Comparison of ENCODE assay signal across 11 mouse cellular contexts in genomic region chr8:71667256-71667655, GRCm38 (mm10). TPM values are rescaled to one million over a fixed set of nuclear protein-coding genes. Genes with fewer than 3 reads are reported as not detected.
A peak's percentile ranks its signal among the peaks of the same experiment; 100 is the strongest.
DNase-seq lines count a peak whose midpoint lies in the region; ATAC-seq lines count a peak whose summit lies in the region.
"Had no signal": no experiment of that assay in that cellular context is flagged by ENCODE, and none has a peak within 500 bp of the region (broad histone marks: within the 10 kb centered on the region; RNA-seq: fewer than 3 reads in every experiment).

No protein-coding gene starts in this region.

- H3K4me2 ChIP-seq in kidney, embryonic 16.5 days (replicated peaks; ENCODE audit: low read depth, low read length) = no peak overlapping the region
- H3K4me2 ChIP-seq in forebrain, embryonic 13.5 days = peak overlapping the region; percentile 32
- H3K4me2 ChIP-seq in hindbrain, embryonic 15.5 days = peak overlapping the region; percentile 31
- H3K4me2 ChIP-seq in neural tube, embryonic 12.5 days (replicated peaks) = peak overlapping the region; percentile 48

- 0 out of 2 replicates have a peak overlapping the region, but pooled peaks have one; percentile 29 for H3K27ac ChIP-seq in kidney, embryonic 16.5 days (ENCODE audit: low read length)
- peak overlapping the region; percentile 63 for H3K27ac ChIP-seq in forebrain, embryonic 13.5 days
- H3K27ac ChIP-seq in hindbrain, embryonic 15.5 days (replicated peaks) = peak overlapping the region; percentile 70
- H3K27ac ChIP-seq in neural tube, embryonic 12.5 days = no peak overlapping the region
- H3K27ac ChIP-seq: liver, embryonic 13.5 days had no signal

- peak overlapping the region; percentile 51; the same call in 1 of the 2 replicates for H3K9ac ChIP-seq in kidney, embryonic 16.5 days (replicated peaks; ENCODE audit: low read length)
- H3K9ac ChIP-seq in forebrain, embryonic 13.5 days = peak overlapping the region; percentile 37
- 0 out of 2 replicates have a peak overlapping the region, but pooled peaks have one; percentile 2 for H3K9ac ChIP-seq in hindbrain, embryonic 15.5 days
- peak overlapping the region; percentile 45 for H3K9ac ChIP-seq in neural tube, embryonic 12.5 days
- H3K9ac ChIP-seq: liver, embryonic 13.5 days had no signal

- H3K36me3 ChIP-seq in kidney, embryonic 16.5 days (ENCODE audit: insufficient read depth, low read length) = no peaks in the 10 kb centered on the region
- peaks cover 8% of the 10 kb centered on the region for H3K36me3 ChIP-seq in forebrain, embryonic 13.5 days (ENCODE audit: poor library complexity, severe bottlenecking)
- peaks cover 22% of the 10 kb centered on the region for H3K36me3 ChIP-seq in hindbrain, embryonic 15.5 days
- H3K36me3 ChIP-seq in neural tube, embryonic 12.5 days = peaks cover 6% of the 10 kb centered on the region; the same call in 1 of the 2 replicates
- H3K36me3 ChIP-seq: liver, embryonic 13.5 days had no signal

- H3K4me1 ChIP-seq in kidney, embryonic 16.5 days (ENCODE audit: insufficient read depth, low read length) = peaks cover 44% of the 10 kb centered on the region
- H3K4me1 ChIP-seq in forebrain, embryonic 13.5 days = peaks cover 60% of the 10 kb centered on the region
- peaks cover 50% of the 10 kb centered on the region for H3K4me1 ChIP-seq in hindbrain, embryonic 15.5 days (replicated peaks)
- peaks cover 47% of the 10 kb centered on the region for H3K4me1 ChIP-seq in neural tube, embryonic 12.5 days

- H3K27me3 ChIP-seq in kidney, embryonic 16.5 days (ENCODE audit: insufficient read depth, low read length) = peaks cover 31% of the 10 kb centered on the region
- peaks cover 36% of the 10 kb centered on the region for H3K27me3 ChIP-seq in forebrain, embryonic 13.5 days
- no peaks in the 10 kb centered on the region for H3K27me3 ChIP-seq in hindbrain, embryonic 15.5 days
- H3K27me3 ChIP-seq in neural tube, embryonic 12.5 days (replicated peaks) = peaks cover 28% of the 10 kb centered on the region

- no peak overlapping the region for H3K4me3 ChIP-seq in kidney, embryonic 16.5 days (ENCODE audit: low read length)
- H3K4me3 ChIP-seq in forebrain, embryonic 13.5 days = no peak overlapping the region
- H3K4me3 ChIP-seq in hindbrain, embryonic 15.5 days = no peak overlapping the region
- no peak overlapping the region for H3K4me3 ChIP-seq in neural tube, embryonic 12.5 days
- H3K4me3 ChIP-seq: liver, embryonic 13.5 days had no signal

- no peak for DNase-seq in kidney, adult 8-10 months
- no peak for DNase-seq in lung, postnatal 4 days
- DNase-seq in embryo, embryonic 10 days (ENCODE audit: low spot score) = no peak
- DNase-seq: gastrocnemius, postnatal 10 days; liver, embryonic 13.5 days; thymus, postnatal 14 days had no signal

- H3K9me3 ChIP-seq in kidney, embryonic 16.5 days (ENCODE audit: low read length) = no peaks in the 10 kb centered on the region
- H3K9me3 ChIP-seq in forebrain, embryonic 13.5 days (replicated peaks) = no peaks in the 10 kb centered on the region
- H3K9me3 ChIP-seq in hindbrain, embryonic 15.5 days = no peaks in the 10 kb centered on the region
- H3K9me3 ChIP-seq in neural tube, embryonic 12.5 days = no peaks in the 10 kb centered on the region
- H3K9me3 ChIP-seq: liver, embryonic 13.5 days had no signal

- WGBS in kidney, embryonic 16.5 days = 52% methylated on average over 5 of the region's 5 CpGs
- 47% methylated on average over 5 of the region's 5 CpGs for WGBS in forebrain, embryonic 13.5 days
- WGBS in hindbrain, embryonic 15.5 days = 35% methylated on average over 5 of the region's 5 CpGs
- 43% methylated on average over 5 of the region's 5 CpGs for whole genome bisulfite sequencing in neural tube, embryonic 12.5 days

- ATAC-seq in kidney, embryonic 16.5 days (ENCODE audit: low FRiP score, low TSS enrichment) = no peak
- no peak for ATAC-seq in forebrain, embryonic 13.5 days
- no peak for ATAC-seq in hindbrain, embryonic 15.5 days (ENCODE audit: low FRiP score, low read depth)
- ATAC-seq in neural tube, embryonic 12.5 days (ENCODE audit: low FRiP score, low read depth) = no peak
- ATAC-seq: intestine, embryonic 16.5 days had no signal

RNA-seq across cellular contexts. Expression of gene Unc13a, which starts 4.3 kb away (rescaled TPM):
- polyA plus RNA-seq in kidney, embryonic 16.5 days (2015; fragmentation: Nextera tagmentation; extraction: Ambion mirVana) = 0.55 and 0.94 TPM in 2 replicates
- 13.0 and 15.8 TPM in 2 replicates for polyA plus RNA-seq in forebrain, embryonic 13.5 days (2015; fragmentation: Nextera tagmentation; extraction: Ambion mirVana)
- polyA plus RNA-seq in hindbrain, embryonic 15.5 days (2015; fragmentation: Nextera tagmentation; extraction: Ambion mirVana) = 20.8 and 24.7 TPM in 2 replicates
- 16.3 and 16.7 TPM in 2 replicates for polyA plus RNA-seq in neural tube, embryonic 12.5 days (2016; fragmentation: Nextera tagmentation; extraction: Ambion mirVana)

RNA-seq across cellular contexts. Expression of gene Jak3, which starts 8.8 kb away (rescaled TPM):
- polyA plus RNA-seq in kidney, embryonic 16.5 days (2015; fragmentation: Nextera tagmentation; extraction: Ambion mirVana) = 6.6 and 7.5 TPM in 2 replicates
- polyA plus RNA-seq in forebrain, embryonic 13.5 days (2015; fragmentation: Nextera tagmentation; extraction: Ambion mirVana) = 1.6 and 1.7 TPM in 2 replicates
- polyA plus RNA-seq in hindbrain, embryonic 15.5 days (2015; fragmentation: Nextera tagmentation; extraction: Ambion mirVana) = 6.1 and 7.0 TPM in 2 replicates
- polyA plus RNA-seq in neural tube, embryonic 12.5 days (2016; fragmentation: Nextera tagmentation; extraction: Ambion mirVana) = 3.8 and 4.2 TPM in 2 replicates

RNA-seq across cellular contexts. Expression of gene Insl3, which starts 21.8 kb away (rescaled TPM):
- 1.3 and 7.7 TPM in 2 replicates for polyA plus RNA-seq in kidney, embryonic 16.5 days (2015; fragmentation: Nextera tagmentation; extraction: Ambion mirVana)
- polyA plus RNA-seq in forebrain, embryonic 13.5 days (2015; fragmentation: Nextera tagmentation; extraction: Ambion mirVana) = 0.47 TPM in 1 of 2 replicates, not detected in the other
- 0.47 and 1.5 TPM in 2 replicates for polyA plus RNA-seq in hindbrain, embryonic 15.5 days (2015; fragmentation: Nextera tagmentation; extraction: Ambion mirVana)
- polyA plus RNA-seq in neural tube, embryonic 12.5 days (2016; fragmentation: Nextera tagmentation; extraction: Ambion mirVana) = 1.2 TPM in 1 of 2 replicates, not detected in the other

RNA-seq across cellular contexts. Expression of gene B3gnt3, which starts 34.3 kb away (rescaled TPM):
- polyA plus RNA-seq in kidney, embryonic 16.5 days (2015; fragmentation: Nextera tagmentation; extraction: Ambion mirVana) = 3.3 and 4.2 TPM in 2 replicates
- polyA plus RNA-seq in forebrain, embryonic 13.5 days (2015; fragmentation: Nextera tagmentation; extraction: Ambion mirVana) = 0.33 and 0.44 TPM in 2 replicates
- 0.45 and 0.52 TPM in 2 replicates for polyA plus RNA-seq in hindbrain, embryonic 15.5 days (2015; fragmentation: Nextera tagmentation; extraction: Ambion mirVana)
- polyA plus RNA-seq in neural tube, embryonic 12.5 days (2016; fragmentation: Nextera tagmentation; extraction: Ambion mirVana) = 0.54 and 0.67 TPM in 2 replicates

RNA-seq across cellular contexts. Expression of gene Colgalt1, which starts 56.5 kb away (rescaled TPM):
- polyA plus RNA-seq in kidney, embryonic 16.5 days (2015; fragmentation: Nextera tagmentation; extraction: Ambion mirVana) = 77.6 and 78.5 TPM in 2 replicates
- 37.5 and 39.9 TPM in 2 replicates for polyA plus RNA-seq in forebrain, embryonic 13.5 days (2015; fragmentation: Nextera tagmentation; extraction: Ambion mirVana)
- 65.6 and 78.2 TPM in 2 replicates for polyA plus RNA-seq in hindbrain, embryonic 15.5 days (2015; fragmentation: Nextera tagmentation; extraction: Ambion mirVana)
- 60.9 and 67.2 TPM in 2 replicates for polyA plus RNA-seq in neural tube, embryonic 12.5 days (2016; fragmentation: Nextera tagmentation; extraction: Ambion mirVana)
